Mouse (Mus musculus) forebrain, embryonic 14.5 days (tissue): ENCODE results near the gene Gak. TPM values are rescaled to one million over a fixed set of nuclear protein-coding genes. Genes with fewer than 3 reads are reported as not detected.

Source experiments
- ATAC-seq: fragments of 200-750 bp; cut with Nextera tagmentation; 2 replicates; pipeline ENCODE4 v1.8.0; 2017; ENCODE audit warnings: mild to moderate bottlenecking, moderate library complexity
- DNase-seq: peaks from one replicate; pipeline ENCODE4 v3.0.0-alpha.2; 2015; ENCODE audit warnings: low spot score
- H3K27ac ChIP-seq: fragments of 300-500 bp; sonication (generic); 2 replicates; pipeline ENCODE4 v1.5.1; 2014; ENCODE audit warnings: low read depth, mild to moderate bottlenecking, control low read depth, low read length, moderate library complexity
- H3K27me3 ChIP-seq: fragments of 300-500 bp; sonication (generic); replicated peaks from 2 replicates; pipeline ENCODE4 v1.6.1; 2014; ENCODE audit warnings: low read length, control low read depth, mixed read lengths; ENCODE audit not compliant: control insufficient read depth, insufficient read depth
- H3K36me3 ChIP-seq: fragments of 300-500 bp; sonication (generic); 2 replicates; pipeline ENCODE4 v1.6.1; 2014; ENCODE audit warnings: low read length, control low read depth; ENCODE audit not compliant: control insufficient read depth, insufficient read depth
- H3K4me1 ChIP-seq: fragments of 300-500 bp; sonication (generic); 2 replicates; pipeline ENCODE4 v1.6.1; 2014; ENCODE audit warnings: antibody characterized with exemption, low read length, control low read depth; ENCODE audit not compliant: control insufficient read depth, insufficient read depth
- H3K4me2 ChIP-seq: fragments of 300-500 bp; sonication (generic); 2 replicates; pipeline ENCODE4 v1.6.1; 2014; ENCODE audit warnings: mild to moderate bottlenecking, control low read depth, low read length
- H3K4me3 ChIP-seq: fragments of 300-500 bp; sonication (generic); 2 replicates; pipeline ENCODE4 v1.5.1; 2014; ENCODE audit warnings: low read depth, low read length, control low read depth
- H3K9ac ChIP-seq: fragments of 300-500 bp; sonication (generic); 2 replicates; pipeline ENCODE4 v1.6.1; 2014; ENCODE audit warnings: mild to moderate bottlenecking, low read length, control low read depth, moderate library complexity
- H3K9me3 ChIP-seq: fragments of 300-500 bp; sonication (generic); replicated peaks from 2 replicates; pipeline ENCODE4 v1.6.1; 2016; ENCODE audit warnings: low read length, control low read depth, mixed read lengths; ENCODE audit not compliant: control insufficient read depth
- WGBS: fragments of 180-500 bp; shearing (Covaris S2); extraction: QIAGEN DNeasy Blood & Tissue Kit; methylation state at CpG from one replicate; pipeline ENCODE4 v1.1.7; 2014; 5-methylcytosine and 5-hydroxymethylcytosine counted together
- polyA plus RNA-seq: library from polyadenylated mRNA; unstranded; fragments of >200 nt; fragmentation: Nextera tagmentation; extraction: Ambion mirVana; gene quantifications from 2 replicates; pipeline ENCODE4 v1.2.1, GENCODE M21; 2014

Gak gene
- 45.5 and 50.6 TPM in 2 replicates for polyA plus RNA-seq

DNA sequence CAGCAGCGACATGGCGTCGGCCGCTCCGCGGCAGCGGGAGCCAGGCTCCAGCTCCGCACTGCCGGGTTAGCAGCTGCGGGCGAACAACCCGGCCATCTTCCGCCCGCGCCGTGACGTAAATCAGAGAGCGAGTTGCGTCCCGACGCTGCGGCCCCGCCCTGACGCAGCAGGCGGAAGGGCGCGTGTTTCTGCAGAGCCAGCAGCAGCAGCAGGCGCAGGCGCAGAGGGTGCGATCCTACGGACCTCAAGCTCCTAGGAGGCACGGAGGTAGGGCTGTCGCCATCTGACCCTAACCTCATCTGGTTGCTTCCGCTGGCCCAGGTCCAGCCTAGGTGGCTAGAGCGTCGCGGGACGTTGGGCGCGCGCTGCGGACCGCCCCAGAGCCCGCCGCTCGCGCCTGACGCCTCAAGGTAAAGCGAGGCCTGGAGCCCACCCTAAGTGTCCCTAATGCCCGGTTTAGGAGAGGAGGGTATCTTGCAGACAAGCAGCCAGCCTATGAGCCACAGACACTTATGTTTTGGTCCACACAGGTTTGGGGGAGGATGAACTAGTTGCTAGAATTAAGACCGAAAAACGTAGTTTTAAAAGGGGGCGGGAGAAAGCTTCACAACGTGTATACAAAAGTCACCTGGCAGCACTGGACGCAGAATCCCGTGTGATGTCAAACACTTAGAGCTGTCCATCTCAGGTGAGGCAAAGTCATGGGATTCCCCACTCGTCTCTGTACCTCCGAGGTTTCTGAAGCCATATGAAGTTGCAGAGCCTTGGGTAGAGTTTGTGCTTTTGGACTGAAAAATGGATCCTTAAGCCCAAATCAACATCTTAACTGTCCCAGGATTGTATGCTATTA lies at the start of gene Gak, which contains the start of gene Tmem175:
Gene Gak (minus strand): TSS at position 122 of the 850 bp plus-strand sequence.
Gene Tmem175 (plus strand): TSS at position 137 of the 850 bp plus-strand sequence.
- peaks cover 18% of the 10 kb centered on the region for H3K4me1 ChIP-seq
- H3K9ac ChIP-seq = peak within 1 kb of the TSS; percentile 93
- peak within 1 kb of the TSS; percentile 90 for H3K4me2 ChIP-seq
- ATAC-seq (peak; percentile 98), DNase-seq (peak; percentile 98)
- peak within 1 kb of the TSS; percentile 89 for H3K27ac ChIP-seq
- no peaks in the 10 kb centered on the region for H3K27me3 ChIP-seq
- H3K9me3 ChIP-seq = no peaks in the 10 kb centered on the region
- under 1% methylated on average over 58 of the region's 58 CpGs for WGBS
- H3K4me3 ChIP-seq = peak within 1 kb of the TSS; percentile 87
- no peaks in the 10 kb centered on the region for H3K36me3 ChIP-seq

GRCm38 (mm10) chr5:108678296-108678854 lies 48.8 kb upstream of the Gak start:
- H3K36me3 ChIP-seq = peaks cover 4% of the 10 kb centered on the region; the same call in 1 of the 2 replicates
- H3K27ac ChIP-seq = 0 out of 2 replicates have a peak overlapping the region, but pooled peaks have one; percentile 92
- H3K27me3 ChIP-seq = no peaks in the 10 kb centered on the region
- WGBS = 84% methylated on average over 6 of the region's 6 CpGs
- peaks cover 10% of the 10 kb centered on the region for H3K4me1 ChIP-seq
- H3K9ac ChIP-seq = no peak overlapping the region
- no peak for ATAC-seq
- no peak overlapping the region for H3K4me2 ChIP-seq
- no peak overlapping the region for H3K4me3 ChIP-seq
- H3K9me3 ChIP-seq = no peaks in the 10 kb centered on the region
- DNase-seq = no peak

DNA sequence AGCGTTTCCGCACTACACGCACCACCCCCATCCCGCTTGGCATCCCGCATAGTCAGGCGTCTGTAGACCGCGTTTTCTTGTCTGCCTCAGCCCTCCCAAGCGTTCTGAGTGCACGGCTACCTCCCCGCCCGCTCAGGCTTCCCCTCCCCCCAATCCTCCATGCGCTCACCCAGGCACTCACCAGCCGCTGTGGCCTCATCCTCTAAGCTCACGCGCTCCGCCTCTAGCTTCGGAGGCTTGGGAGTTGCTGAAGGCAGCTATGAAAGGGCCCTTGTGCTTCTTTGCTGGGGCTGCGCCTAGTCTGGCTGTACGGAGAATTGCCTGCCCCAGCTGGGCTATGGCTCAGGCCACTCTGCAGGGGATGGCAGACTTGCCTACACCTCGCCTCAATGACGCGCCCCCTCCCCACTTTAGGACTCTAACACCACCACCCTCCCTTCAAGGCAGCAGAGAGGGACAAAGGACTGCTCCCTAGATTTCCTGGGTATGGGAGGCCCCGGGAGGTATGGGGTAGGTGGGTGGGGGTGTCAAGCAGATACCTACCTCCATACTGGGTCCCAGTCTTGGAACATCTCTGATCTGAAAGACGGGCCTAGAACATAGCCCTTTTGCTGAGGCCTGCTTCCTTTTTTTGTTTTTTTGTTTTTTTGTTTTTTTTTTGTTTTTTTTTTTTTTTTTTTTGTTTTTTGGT lies 48.2 kb upstream of the Gak start:
- Histone ChIP-seq H3K9me3 (no peaks in the 10 kb centered on the region), H3K36me3 (peaks cover 4% of the 10 kb centered on the region; the same call in 1 of the 2 replicates), H3K27ac (peak overlapping the region; percentile 92), H3K4me1 (peaks cover 10% of the 10 kb centered on the region), H3K4me3 (peak overlapping the region; percentile 28), H3K9ac (peak overlapping the region; percentile 60), H3K27me3 (no peaks in the 10 kb centered on the region), H3K4me2 (peak overlapping the region; percentile 56)
- ATAC-seq (peak; percentile 93), DNase-seq (peak; percentile 91)
- WGBS = 2% methylated on average over 25 of the region's 25 CpGs

GRCm38 (mm10) chr5:108676772-108677498 lies 47.4 kb upstream of the Gak start:
- Histone ChIP-seq H3K9me3 (no peaks in the 10 kb centered on the region), H3K4me2 (peak overlapping the region; percentile 56), H3K9ac (peak overlapping the region; percentile 60), H3K4me1 (peaks cover 10% of the 10 kb centered on the region), H3K36me3 (peaks cover 4% of the 10 kb centered on the region; the same call in 1 of the 2 replicates), H3K4me3 (peak overlapping the region; percentile 28), H3K27ac (peak overlapping the region; percentile 92), H3K27me3 (no peaks in the 10 kb centered on the region)
- no peak for DNase-seq
- ATAC-seq = peak; percentile 56; the same call in 1 of the 2 replicates
- WGBS = 9% methylated on average over 5 of the region's 5 CpGs

DNA sequence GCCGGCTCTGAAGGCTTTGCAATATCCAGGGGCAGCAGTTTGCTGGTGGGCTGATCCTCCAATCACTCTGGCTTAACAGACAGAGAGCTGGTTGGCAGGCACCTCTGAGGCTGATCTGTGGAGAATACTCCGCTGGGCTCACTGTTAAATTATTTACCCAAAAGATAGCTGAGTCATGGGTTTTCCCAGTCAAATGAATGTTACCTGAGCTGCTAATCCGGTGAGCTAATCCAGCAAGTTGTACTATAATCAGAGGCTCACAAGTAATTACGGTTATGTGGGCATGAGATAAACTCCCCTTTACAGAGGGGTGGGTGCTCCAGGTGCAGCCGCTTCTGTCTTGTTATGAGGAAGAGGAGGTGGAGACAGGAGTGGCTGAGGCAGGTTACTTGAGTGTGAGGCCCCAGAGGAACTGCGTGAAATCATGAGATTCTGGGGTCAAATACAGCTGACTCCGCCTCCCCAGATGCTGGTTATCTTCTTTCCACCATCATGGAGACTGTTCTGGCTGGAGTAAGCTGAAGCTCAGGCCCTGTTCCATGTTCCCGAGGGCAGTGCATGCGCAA lies 45.8 kb upstream of the Gak start, which contains the start of gene Slc26a1:
Gene Slc26a1 (minus strand): TSS at position 319 of the 566 bp plus-strand sequence.
- ATAC-seq = no peak
- WGBS = 82% methylated on average over 9 of the region's 9 CpGs
- Histone ChIP-seq H3K27me3 (no peaks in the 10 kb centered on the region), H3K4me2 (no peak within 1 kb of the TSS), H3K36me3 (peaks cover 4% of the 10 kb centered on the region; the same call in 1 of the 2 replicates), H3K4me3 (no peak within 1 kb of the TSS), H3K27ac (no peak within 1 kb of the TSS), H3K9me3 (no peaks in the 10 kb centered on the region), H3K9ac (no peak within 1 kb of the TSS), H3K4me1 (peaks cover 10% of the 10 kb centered on the region)
- DNase-seq = no peak

DNA sequence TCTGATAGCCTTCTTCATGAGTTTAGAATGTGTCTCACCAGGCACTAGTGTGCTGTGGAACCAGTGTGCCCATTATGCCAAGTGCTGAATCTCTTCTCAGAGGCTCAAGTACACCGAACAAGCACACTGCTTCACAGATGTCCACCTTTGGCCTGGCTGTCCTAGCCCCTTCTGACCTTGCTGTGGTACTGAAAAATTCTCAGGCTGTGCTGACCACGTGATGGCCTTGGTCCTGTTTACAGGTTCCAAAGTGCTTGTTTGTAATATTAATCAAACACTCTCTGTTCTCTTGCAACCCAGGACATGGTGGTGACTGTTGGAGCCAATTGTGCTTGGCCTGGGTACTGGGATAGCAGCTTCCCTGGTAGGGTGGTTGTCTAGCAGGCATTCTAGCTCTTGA lies 45.1 kb upstream of the Gak start:
- no peak overlapping the region for H3K9ac ChIP-seq
- WGBS = 84% methylated on average over 2 of the region's 2 CpGs
- no peak overlapping the region for H3K4me3 ChIP-seq
- H3K9me3 ChIP-seq = no peaks in the 10 kb centered on the region
- H3K36me3 ChIP-seq = peaks cover 4% of the 10 kb centered on the region; the same call in 1 of the 2 replicates
- no peak overlapping the region for H3K4me2 ChIP-seq
- no peak for DNase-seq
- H3K27me3 ChIP-seq = no peaks in the 10 kb centered on the region
- H3K4me1 ChIP-seq = peaks cover 13% of the 10 kb centered on the region
- H3K27ac ChIP-seq = no peak overlapping the region
- no peak for ATAC-seq

DNA sequence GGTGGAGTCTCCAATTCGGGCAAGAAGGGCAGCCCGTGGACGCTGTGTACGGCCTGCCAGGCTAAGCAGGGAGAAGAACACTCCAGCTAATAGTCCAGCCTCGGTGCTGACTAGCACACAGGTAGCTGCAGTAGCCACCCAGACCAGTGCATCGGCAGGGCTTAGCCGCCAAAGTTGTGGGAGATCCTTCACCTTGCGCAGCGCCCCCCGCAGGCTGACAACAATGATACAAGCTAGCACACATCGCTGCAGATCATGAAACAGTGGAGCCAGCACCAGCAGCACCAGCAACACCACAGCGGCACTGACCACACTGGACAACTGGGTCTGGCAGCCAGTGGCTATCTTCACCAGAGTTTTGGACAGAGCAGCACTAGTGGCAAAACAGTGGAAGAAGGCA lies 42.2 kb upstream of the Gak start:
- no peak overlapping the region for H3K4me2 ChIP-seq
- ATAC-seq (no peak), DNase-seq (no peak)
- no peaks in the 10 kb centered on the region for H3K9me3 ChIP-seq
- H3K27ac ChIP-seq = no peak overlapping the region
- peaks cover 4% of the 10 kb centered on the region; the same call in 1 of the 2 replicates for H3K36me3 ChIP-seq
- no peaks in the 10 kb centered on the region for H3K27me3 ChIP-seq
- H3K4me3 ChIP-seq = no peak overlapping the region
- WGBS = 93% methylated on average over 12 of the region's 12 CpGs
- no peak overlapping the region for H3K9ac ChIP-seq
- H3K4me1 ChIP-seq = peaks cover 12% of the 10 kb centered on the region

- DNase-seq (peak; percentile 47), ATAC-seq (no peak)
- peaks cover 4% of the 10 kb centered on the region; the same call in 1 of the 2 replicates for H3K36me3 ChIP-seq
Observed at GRCm38 (mm10) chr5:108670785-108671184, 41.2 kb upstream of the Gak start.

More at GRCm38 (mm10) chr5:108670785-108671184, 41.2 kb upstream of the Gak start:
- no peak overlapping the region for H3K4me2 ChIP-seq
- peaks cover 11% of the 10 kb centered on the region for H3K4me1 ChIP-seq
- H3K9ac ChIP-seq = no peak overlapping the region
- no peak overlapping the region for H3K4me3 ChIP-seq
- no peak overlapping the region for H3K27ac ChIP-seq
- H3K27me3 ChIP-seq = no peaks in the 10 kb centered on the region
- no peaks in the 10 kb centered on the region for H3K9me3 ChIP-seq
